Mouse (Mus musculus): ENCODE results near the gene Cyb5r3. TPM values are rescaled to one million over a fixed set of nuclear protein-coding genes. Genes with fewer than 3 reads are reported as not detected.
A peak's percentile ranks its signal among the peaks of the same experiment; 100 is the strongest.

The Cyb5r3 gene
- polyA plus RNA-seq, 1 experiment = 76.1 TPM

- Histone ChIP-seq H3K36me3 (ENCODE audit: control insufficient read depth, insufficient read depth, low read length) (no peaks in the 10 kb centered on the region), H3K4me1 (ENCODE audit: control insufficient read depth, insufficient read depth, insufficient read length) (no peaks in the 10 kb centered on the region), H3K4me3 (ENCODE audit: extremely low read depth, insufficient read depth, insufficient read length) (no peak overlapping the region), H3K27me3 (ENCODE audit: control insufficient read depth, insufficient read depth, low read length) (no peaks in the 10 kb centered on the region), H3K27ac (ENCODE audit: insufficient read depth, low read length) (no peak overlapping the region)
- no peak for TF ChIP-seq POLR2A (IDR thresholded peaks at IDR 0.05; ENCODE audit: low read depth, low read length)
- TF ChIP-seq CTCF (IDR thresholded peaks at IDR 0.05; ENCODE audit: extremely low read depth, insufficient read depth, insufficient read length, insufficient replicate concordance) = no peak
- DNase-seq (ENCODE audit: low read depth in 1 of 2, low spot score in 2 of 2) = no peak
- WGBS = 49% methylated on average over 4 of the region's 4 CpGs
Observed at GRCm38 (mm10) chr15:83209092-83209695, 36.8 kb upstream of the Cyb5r3 start.

- 28% methylated on average over 10 of the region's 10 CpGs for WGBS
- Histone ChIP-seq H3K4me3 (ENCODE audit: extremely low read depth, insufficient read depth, insufficient read length) (no peak overlapping the region), H3K27me3 (ENCODE audit: control insufficient read depth, insufficient read depth, low read length) (no peaks in the 10 kb centered on the region), H3K4me1 (ENCODE audit: control insufficient read depth, insufficient read depth, insufficient read length) (no peaks in the 10 kb centered on the region), H3K36me3 (ENCODE audit: control insufficient read depth, insufficient read depth, low read length) (no peaks in the 10 kb centered on the region), H3K27ac (ENCODE audit: insufficient read depth, low read length) (no peak overlapping the region)
- DNase-seq (ENCODE audit: low read depth in 1 of 2, low spot score in 2 of 2) = peak; percentile 42 to 49
- no peak for TF ChIP-seq POLR2A (IDR thresholded peaks at IDR 0.05; ENCODE audit: low read depth, low read length)
- TF ChIP-seq CTCF (IDR thresholded peaks at IDR 0.05; ENCODE audit: extremely low read depth, insufficient read depth, insufficient read length, insufficient replicate concordance) = no peak; the same call in 1 of the 2 replicates
Observed at GRCm38 (mm10) chr15:83204731-83205451, 32.5 kb upstream of the Cyb5r3 start.

- DNase-seq (ENCODE audit: low read depth in 1 of 2, low spot score in 2 of 2) = no peak
- no peaks in the 10 kb centered on the region for H3K4me1 ChIP-seq (ENCODE audit: control insufficient read depth, insufficient read depth, insufficient read length)
- TF ChIP-seq POLR2A (IDR thresholded peaks at IDR 0.05; ENCODE audit: low read depth, low read length) (no peak), CTCF (IDR thresholded peaks at IDR 0.05; ENCODE audit: extremely low read depth, insufficient read depth, insufficient read length, insufficient replicate concordance) (no peak)
- H3K4me3 ChIP-seq (ENCODE audit: extremely low read depth, insufficient read depth, insufficient read length) = no peak overlapping the region
- H3K27ac ChIP-seq (ENCODE audit: insufficient read depth, low read length) = no peak overlapping the region
- no peaks in the 10 kb centered on the region for H3K36me3 ChIP-seq (ENCODE audit: control insufficient read depth, insufficient read depth, low read length)
- H3K27me3 ChIP-seq (ENCODE audit: control insufficient read depth, insufficient read depth, low read length) = no peaks in the 10 kb centered on the region
- 86% methylated on average over 4 of the region's 4 CpGs for WGBS
Observed at GRCm38 (mm10) chr15:83202412-83202811, 30.0 kb upstream of the Cyb5r3 start.

GRCm38 (mm10) chr15:83193413-83193812 lies 21.0 kb upstream of the Cyb5r3 start:
- TF ChIP-seq CTCF (IDR thresholded peaks at IDR 0.05; ENCODE audit: extremely low read depth, insufficient read depth, insufficient read length, insufficient replicate concordance) (no peak), POLR2A (IDR thresholded peaks at IDR 0.05; ENCODE audit: low read depth, low read length) (no peak)
- Histone ChIP-seq H3K4me3 (ENCODE audit: extremely low read depth, insufficient read depth, insufficient read length) (no peak overlapping the region), H3K27me3 (ENCODE audit: control insufficient read depth, insufficient read depth, low read length) (no peaks in the 10 kb centered on the region), H3K4me1 (ENCODE audit: control insufficient read depth, insufficient read depth, insufficient read length) (no peaks in the 10 kb centered on the region), H3K27ac (ENCODE audit: insufficient read depth, low read length) (no peak overlapping the region), H3K36me3 (ENCODE audit: control insufficient read depth, insufficient read depth, low read length) (no peaks in the 10 kb centered on the region)
- DNase-seq (ENCODE audit: low read depth in 1 of 2, low spot score in 2 of 2) = no peak
- WGBS = 93% methylated on average over 4 of the region's 4 CpGs

GRCm38 (mm10) chr15:83182351-83182750 lies 10.0 kb upstream of the Cyb5r3 start:
- Histone ChIP-seq H3K36me3 (ENCODE audit: control insufficient read depth, insufficient read depth, low read length) (no peaks in the 10 kb centered on the region), H3K4me1 (ENCODE audit: control insufficient read depth, insufficient read depth, insufficient read length) (no peaks in the 10 kb centered on the region), H3K4me3 (ENCODE audit: extremely low read depth, insufficient read depth, insufficient read length) (no peak overlapping the region), H3K27me3 (ENCODE audit: control insufficient read depth, insufficient read depth, low read length) (no peaks in the 10 kb centered on the region), H3K27ac (ENCODE audit: insufficient read depth, low read length) (no peak overlapping the region)
- DNase-seq (ENCODE audit: low read depth in 1 of 2, low spot score in 2 of 2) = no peak
- WGBS = 85% methylated on average over 5 of the region's 5 CpGs
- TF ChIP-seq POLR2A (IDR thresholded peaks at IDR 0.05; ENCODE audit: low read depth, low read length) (no peak), CTCF (IDR thresholded peaks at IDR 0.05; ENCODE audit: extremely low read depth, insufficient read depth, insufficient read length, insufficient replicate concordance) (no peak)

- Histone ChIP-seq H3K4me3 (ENCODE audit: extremely low read depth, insufficient read depth, insufficient read length) (no peak overlapping the region), H3K27ac (ENCODE audit: insufficient read depth, low read length) (no peak overlapping the region), H3K36me3 (ENCODE audit: control insufficient read depth, insufficient read depth, low read length) (no peaks in the 10 kb centered on the region), H3K4me1 (ENCODE audit: control insufficient read depth, insufficient read depth, insufficient read length) (no peaks in the 10 kb centered on the region), H3K27me3 (ENCODE audit: control insufficient read depth, insufficient read depth, low read length) (no peaks in the 10 kb centered on the region)
- 78% methylated on average over 4 of the region's 4 CpGs for WGBS
- no peak for DNase-seq (ENCODE audit: low read depth in 1 of 2, low spot score in 2 of 2)
- TF ChIP-seq CTCF (IDR thresholded peaks at IDR 0.05; ENCODE audit: extremely low read depth, insufficient read depth, insufficient read length, insufficient replicate concordance) (no peak), POLR2A (IDR thresholded peaks at IDR 0.05; ENCODE audit: low read depth, low read length) (no peak)
Observed at GRCm38 (mm10) chr15:83181800-83182330, 9.5 kb upstream of the Cyb5r3 start.

GRCm38 (mm10) chr15:83180004-83180403 lies 7.6 kb upstream of the Cyb5r3 start:
- no peak for TF ChIP-seq POLR2A (IDR thresholded peaks at IDR 0.05; ENCODE audit: low read depth, low read length)
- Histone ChIP-seq H3K4me1 (ENCODE audit: control insufficient read depth, insufficient read depth, insufficient read length) (no peaks in the 10 kb centered on the region), H3K27me3 (ENCODE audit: control insufficient read depth, insufficient read depth, low read length) (no peaks in the 10 kb centered on the region), H3K36me3 (ENCODE audit: control insufficient read depth, insufficient read depth, low read length) (no peaks in the 10 kb centered on the region), H3K4me3 (ENCODE audit: extremely low read depth, insufficient read depth, insufficient read length) (no peak overlapping the region), H3K27ac (ENCODE audit: insufficient read depth, low read length) (no peak overlapping the region)
- 82% methylated on average over 6 of the region's 6 CpGs for WGBS
- no peak for DNase-seq (ENCODE audit: low read depth in 1 of 2, low spot score in 2 of 2)

Data from spleen, adult 2 months (tissue).